Mouse (Mus musculus): ENCODE results near the gene Mreg. TPM values are rescaled to one million over a fixed set of nuclear protein-coding genes. Genes with fewer than 3 reads are reported as not detected.
"Not testable (repeated sequence)": the region's sequence is repeated elsewhere in the genome, so short reads cannot be mapped to it uniquely, and the experiment has no call there.

The Mreg gene
- total RNA-seq, 1 experiment from 2014 or later = not detected

DNA sequence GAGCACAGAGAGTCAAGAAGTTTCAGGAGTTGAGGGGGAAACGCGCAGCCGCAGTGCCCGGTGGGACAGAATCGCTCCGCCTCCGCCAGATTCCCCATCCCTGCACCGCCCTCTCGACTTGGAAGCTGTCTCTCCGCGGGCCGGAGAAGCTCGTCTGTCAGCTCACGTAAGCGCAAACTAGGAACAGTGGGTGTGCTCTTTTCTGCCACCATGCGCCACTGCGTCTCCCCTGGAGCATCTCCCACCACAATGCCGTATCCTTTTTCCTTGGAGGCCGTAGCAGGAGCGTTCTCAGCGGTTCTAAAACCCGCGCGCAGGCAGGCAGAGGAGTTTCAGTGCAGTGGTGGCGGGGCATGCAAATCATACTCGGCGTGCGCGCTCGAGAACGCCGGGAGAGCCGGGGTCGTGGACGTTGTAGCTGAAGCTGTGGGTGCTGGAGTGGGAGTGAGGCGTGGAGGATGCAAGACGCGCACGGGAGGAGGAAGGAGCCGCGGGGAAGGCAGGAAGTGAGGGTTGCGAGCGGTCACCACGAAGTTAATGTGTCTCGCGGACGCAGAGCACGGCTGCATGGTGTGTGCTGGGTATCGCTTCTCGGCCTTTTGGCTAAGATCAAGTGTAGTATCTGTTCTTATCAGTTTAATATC lies 24.4 kb upstream of the Mreg start:
- peak; percentile 91 to 95 for ATAC-seq (replicated peaks in 1 of 2; ENCODE audit: insufficient read depth in 1 of 2, low FRiP score in 2 of 2, low TSS enrichment in 1 of 2, low read depth in 1 of 2, poor library complexity in 2 of 2, severe bottlenecking in 2 of 2)

DNA sequence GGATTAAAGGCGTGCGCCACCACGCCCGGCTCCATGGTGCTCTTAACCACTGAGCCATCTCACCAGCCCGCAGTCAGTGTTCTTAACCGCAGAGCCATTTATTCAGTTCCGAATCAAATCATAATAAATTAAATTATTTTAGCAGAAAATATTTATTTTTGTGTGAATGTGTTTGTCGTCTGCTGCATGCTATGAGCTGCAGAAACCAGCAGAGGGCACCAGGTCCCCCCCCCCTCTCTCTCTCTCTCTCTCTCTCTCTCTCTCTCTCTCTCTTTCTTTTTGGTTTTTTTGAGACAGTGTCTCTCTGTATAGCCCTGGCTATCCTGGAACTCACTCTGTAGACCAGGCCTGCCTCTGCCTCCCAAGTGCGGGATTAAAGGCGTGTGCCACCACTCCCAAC lies 20.5 kb upstream of the Mreg start:
- not testable (repeated sequence) for ATAC-seq (replicated peaks in 1 of 2; ENCODE audit: insufficient read depth in 1 of 2, low FRiP score in 2 of 2, low TSS enrichment in 1 of 2, low read depth in 1 of 2, poor library complexity in 2 of 2, severe bottlenecking in 2 of 2)

DNA sequence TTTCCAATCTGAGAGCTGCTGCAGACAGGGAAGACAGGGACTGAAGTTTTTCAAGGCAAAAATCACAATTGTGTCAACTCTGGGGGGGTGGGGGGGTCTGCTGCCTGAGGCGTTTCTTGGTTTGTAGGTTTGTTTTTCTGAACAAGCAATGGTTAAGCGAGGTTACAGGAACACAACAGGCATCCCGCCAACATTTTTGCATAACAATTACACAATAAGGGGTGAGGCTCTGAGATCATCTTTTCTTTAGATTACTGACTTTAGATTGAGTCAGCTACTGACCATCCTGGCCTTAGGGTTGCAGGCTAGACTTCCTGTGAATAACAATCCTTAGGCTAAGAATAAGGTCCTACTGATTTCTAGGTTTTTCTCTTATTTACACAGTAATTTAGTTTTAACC lies 16.9 kb upstream of the Mreg start:
- no peak for ATAC-seq (replicated peaks in 1 of 2; ENCODE audit: insufficient read depth in 1 of 2, low FRiP score in 2 of 2, low TSS enrichment in 1 of 2, low read depth in 1 of 2, poor library complexity in 2 of 2, severe bottlenecking in 2 of 2)

DNA sequence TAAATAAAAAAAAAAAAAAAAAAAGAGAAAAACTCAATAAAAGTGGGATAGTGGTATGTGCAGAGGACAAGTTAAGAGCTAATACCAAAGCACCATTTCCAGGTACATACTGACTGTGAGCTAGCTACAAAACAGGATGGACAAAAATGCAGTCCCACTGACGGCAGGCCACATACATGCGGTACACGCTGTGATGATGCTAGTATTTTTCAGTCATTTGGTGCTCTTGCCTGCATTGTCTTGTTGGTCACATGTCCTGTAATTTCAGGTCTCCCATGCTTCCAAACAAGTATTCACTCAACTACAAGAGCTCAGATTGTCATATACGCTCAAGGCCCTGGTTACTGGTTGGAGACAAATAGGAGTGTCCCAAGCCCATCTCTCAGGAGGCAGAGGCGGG lies 15.4 kb upstream of the Mreg start:
- ATAC-seq (replicated peaks in 1 of 2; ENCODE audit: insufficient read depth in 1 of 2, low FRiP score in 2 of 2, low TSS enrichment in 1 of 2, low read depth in 1 of 2, poor library complexity in 2 of 2, severe bottlenecking in 2 of 2) = no peak

DNA sequence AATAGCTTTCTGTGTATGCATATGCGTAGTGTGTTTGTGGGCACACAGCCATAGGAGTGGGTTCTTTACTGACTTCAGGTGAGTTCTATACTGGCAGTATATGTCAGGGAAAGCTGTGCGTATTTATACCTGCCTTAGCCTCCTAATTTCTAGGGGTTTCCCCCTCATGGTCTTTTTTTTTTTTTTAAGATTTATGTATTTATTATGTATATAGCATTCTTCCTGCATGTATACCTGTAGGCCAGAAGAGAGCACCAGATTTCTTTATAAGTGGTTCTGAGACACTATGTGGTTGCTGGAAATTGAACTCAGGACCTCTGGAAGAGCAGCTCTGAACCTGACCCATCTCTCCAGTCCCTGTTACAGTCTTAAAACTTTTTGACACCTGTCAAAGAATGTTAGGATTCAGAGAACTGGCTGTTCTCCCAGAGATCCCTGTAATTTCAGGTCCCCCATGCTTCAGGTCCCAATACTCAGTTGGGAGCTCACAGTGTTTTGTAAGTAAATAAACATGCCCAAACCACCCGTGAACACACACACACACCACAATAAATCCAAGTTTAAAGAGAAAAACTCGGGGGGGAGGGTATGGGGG lies 14.9 kb upstream of the Mreg start:
- ATAC-seq (replicated peaks in 1 of 2; ENCODE audit: insufficient read depth in 1 of 2, low FRiP score in 2 of 2, low TSS enrichment in 1 of 2, low read depth in 1 of 2, poor library complexity in 2 of 2, severe bottlenecking in 2 of 2) = no peak

DNA sequence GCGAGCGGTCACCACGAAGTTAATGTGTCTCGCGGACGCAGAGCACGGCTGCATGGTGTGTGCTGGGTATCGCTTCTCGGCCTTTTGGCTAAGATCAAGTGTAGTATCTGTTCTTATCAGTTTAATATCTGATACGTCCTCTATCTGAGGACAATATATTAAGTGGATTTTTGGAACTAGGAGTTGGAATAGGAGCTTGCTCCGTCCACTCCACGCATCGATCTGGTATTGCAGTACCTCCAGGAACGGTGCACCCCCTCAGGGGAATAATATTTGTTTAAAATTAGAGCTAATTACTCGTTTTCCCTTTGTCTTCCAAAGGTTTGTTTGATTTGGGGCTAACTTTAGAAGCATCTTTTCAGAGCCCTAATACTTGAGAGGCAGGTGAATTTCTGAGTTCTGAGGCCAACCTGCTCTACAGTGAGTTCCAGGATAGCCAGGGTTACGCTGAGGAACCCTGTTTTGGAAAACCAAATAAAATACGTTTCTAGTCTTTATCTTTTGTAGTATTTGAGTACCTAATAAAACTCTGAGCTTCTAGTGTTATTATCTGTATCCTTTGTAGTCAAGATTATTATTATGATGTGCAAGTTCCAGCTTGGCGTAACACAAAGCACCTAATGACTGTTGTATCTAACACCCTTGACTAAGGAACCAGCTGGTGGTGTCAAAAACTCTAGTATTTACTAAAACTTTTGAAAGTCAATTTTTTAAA lies 14.2 kb upstream of the Mreg start:
- peak; percentile 47 to 52; a peak in 3 of 4 replicates for ATAC-seq (replicated peaks in 1 of 2; ENCODE audit: insufficient read depth in 1 of 2, low FRiP score in 2 of 2, low TSS enrichment in 1 of 2, low read depth in 1 of 2, poor library complexity in 2 of 2, severe bottlenecking in 2 of 2)

DNA sequence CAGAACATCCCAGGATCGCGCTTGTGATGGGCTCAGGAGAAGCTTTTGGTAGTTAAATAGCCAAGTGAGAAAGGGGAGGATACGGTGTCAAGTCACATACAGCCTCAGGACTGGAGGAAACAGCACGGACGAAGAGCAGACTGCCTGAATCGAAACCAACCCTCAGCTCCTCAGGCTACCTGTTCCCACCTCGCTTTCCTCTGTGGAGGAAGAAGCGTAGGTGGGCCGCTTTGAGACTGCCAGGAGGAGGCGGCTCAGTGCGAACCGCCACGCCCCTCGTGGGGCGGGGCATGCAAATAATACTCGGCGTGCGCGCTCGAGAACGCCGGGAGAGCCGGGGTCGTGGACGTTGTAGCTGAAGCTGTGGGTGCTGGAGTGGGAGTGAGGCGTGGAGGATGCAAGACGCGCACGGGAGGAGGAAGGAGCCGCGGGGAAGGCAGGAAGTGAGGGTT lies 13.6 kb upstream of the Mreg start:
- ATAC-seq (replicated peaks in 1 of 2; ENCODE audit: insufficient read depth in 1 of 2, low FRiP score in 2 of 2, low TSS enrichment in 1 of 2, low read depth in 1 of 2, poor library complexity in 2 of 2, severe bottlenecking in 2 of 2) = peak; percentile 88 to 90

DNA sequence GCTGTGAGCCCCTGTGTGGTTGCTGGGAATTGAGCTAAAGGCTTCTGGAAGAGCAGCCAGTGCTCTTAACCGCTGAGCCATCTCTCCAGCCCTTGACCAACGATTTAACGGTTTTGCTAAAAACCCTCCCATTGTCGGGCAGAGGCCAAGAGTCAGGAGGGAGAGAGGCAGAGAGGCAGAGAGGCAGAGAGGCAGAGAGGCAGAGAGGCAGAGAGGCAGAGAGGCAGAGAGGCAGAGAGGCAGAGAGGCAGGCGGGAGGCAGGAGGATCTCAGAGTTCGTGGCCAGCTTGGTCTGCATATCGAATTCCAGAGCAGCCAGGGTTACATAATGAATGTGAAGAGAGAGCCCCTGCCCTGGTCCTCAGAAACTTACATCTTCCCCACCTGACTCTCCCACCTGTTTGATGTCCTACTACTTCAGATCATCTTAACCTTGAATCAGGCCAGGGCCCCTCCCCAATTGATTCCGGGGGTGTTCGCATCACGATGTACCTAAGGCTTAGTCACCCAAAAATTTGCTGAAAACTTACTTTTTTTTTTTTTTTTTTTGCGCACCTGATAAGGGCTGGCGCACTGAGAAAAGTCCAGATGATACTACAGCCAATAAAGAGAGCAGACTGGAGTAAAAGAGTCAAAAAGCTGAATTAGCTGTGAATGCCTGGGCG lies 13.1 kb upstream of the Mreg start:
- no peak for ATAC-seq (replicated peaks in 1 of 2; ENCODE audit: insufficient read depth in 1 of 2, low FRiP score in 2 of 2, low TSS enrichment in 1 of 2, low read depth in 1 of 2, poor library complexity in 2 of 2, severe bottlenecking in 2 of 2)

DNA sequence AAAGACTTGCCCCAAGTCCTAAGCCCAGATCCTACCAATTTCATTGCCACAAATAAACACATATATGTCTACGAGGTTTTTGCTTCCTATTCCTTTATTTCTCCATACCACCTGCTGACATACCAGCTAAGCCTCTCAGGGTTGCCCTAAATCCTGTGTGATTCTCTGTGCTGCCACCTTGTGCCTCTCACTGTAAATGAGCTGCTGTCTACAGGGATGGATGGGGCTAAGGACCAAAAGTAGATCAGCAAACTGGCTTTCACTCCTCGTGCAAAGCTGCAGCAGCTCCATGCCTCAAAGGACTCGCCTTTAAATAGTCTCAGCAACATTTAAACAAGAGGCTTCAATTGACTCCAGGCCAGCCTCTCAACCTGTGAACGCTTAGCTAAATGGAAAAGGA lies 7.9 kb upstream of the Mreg start:
- peak; percentile 67 to 79 for ATAC-seq (replicated peaks in 1 of 2; ENCODE audit: insufficient read depth in 1 of 2, low FRiP score in 2 of 2, low TSS enrichment in 1 of 2, low read depth in 1 of 2, poor library complexity in 2 of 2, severe bottlenecking in 2 of 2)

DNA sequence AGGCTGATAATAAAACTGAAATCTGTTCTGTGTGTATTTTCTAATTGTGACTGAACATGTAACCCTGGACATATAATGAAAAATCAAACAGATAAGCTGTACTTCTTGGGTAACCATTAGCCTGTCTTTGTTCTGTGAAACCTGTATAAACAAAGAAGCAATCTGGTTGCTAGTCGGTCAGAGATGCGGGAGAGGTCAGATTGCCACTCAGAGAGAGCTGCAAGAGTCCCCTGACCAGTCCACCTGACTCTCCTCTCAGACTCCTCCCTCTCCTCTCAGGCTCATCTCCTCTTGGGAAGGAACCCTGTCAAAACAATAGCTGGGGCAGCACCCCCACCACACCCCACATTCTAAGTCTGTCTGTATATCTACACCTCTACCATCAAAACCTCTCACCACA lies 7.0 kb upstream of the Mreg start:
- no peak for ATAC-seq (replicated peaks in 1 of 2; ENCODE audit: insufficient read depth in 1 of 2, low FRiP score in 2 of 2, low TSS enrichment in 1 of 2, low read depth in 1 of 2, poor library complexity in 2 of 2, severe bottlenecking in 2 of 2)

DNA sequence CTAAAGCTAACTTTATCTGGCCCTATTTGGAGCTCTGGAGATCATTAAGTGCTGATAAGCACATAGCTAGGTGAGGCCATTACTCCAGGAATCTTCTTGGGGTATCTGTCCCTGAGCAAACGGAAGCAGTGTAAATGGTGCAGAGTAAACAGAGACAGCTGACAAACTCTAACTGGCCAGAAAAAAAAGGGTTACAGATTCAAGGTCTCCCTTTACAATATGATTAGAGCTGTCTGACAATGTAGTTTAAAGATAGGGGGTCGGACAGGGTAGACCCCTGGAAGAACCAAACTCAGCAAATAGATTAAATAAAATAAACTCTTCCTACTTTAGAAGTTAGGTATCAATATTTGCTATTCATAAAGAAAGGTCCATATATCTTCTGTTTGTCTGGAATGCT lies 6.5 kb upstream of the Mreg start:
- ATAC-seq (replicated peaks in 1 of 2; ENCODE audit: insufficient read depth in 1 of 2, low FRiP score in 2 of 2, low TSS enrichment in 1 of 2, low read depth in 1 of 2, poor library complexity in 2 of 2, severe bottlenecking in 2 of 2) = no peak

DNA sequence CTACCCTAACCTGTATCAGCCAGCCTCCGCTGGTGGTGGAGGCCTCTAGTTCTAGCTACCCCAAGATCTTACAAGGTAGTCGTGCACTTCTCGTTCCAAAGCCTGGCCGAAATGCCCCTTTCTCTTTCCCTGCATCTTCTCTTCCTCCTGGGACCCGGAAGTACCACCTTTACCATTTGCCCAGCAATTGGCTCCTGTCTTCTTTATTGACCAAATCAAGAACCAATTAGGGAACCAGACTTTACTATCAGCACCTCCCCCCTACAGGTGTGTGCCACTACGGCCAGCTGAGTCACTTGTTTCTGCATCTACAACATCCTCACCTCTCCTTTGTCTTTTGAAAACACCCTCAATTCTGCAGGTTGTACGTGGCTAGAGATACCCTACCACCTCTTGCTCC lies 4.7 kb upstream of the Mreg start:
- no peak for ATAC-seq (replicated peaks in 1 of 2; ENCODE audit: insufficient read depth in 1 of 2, low FRiP score in 2 of 2, low TSS enrichment in 1 of 2, low read depth in 1 of 2, poor library complexity in 2 of 2, severe bottlenecking in 2 of 2)

DNA sequence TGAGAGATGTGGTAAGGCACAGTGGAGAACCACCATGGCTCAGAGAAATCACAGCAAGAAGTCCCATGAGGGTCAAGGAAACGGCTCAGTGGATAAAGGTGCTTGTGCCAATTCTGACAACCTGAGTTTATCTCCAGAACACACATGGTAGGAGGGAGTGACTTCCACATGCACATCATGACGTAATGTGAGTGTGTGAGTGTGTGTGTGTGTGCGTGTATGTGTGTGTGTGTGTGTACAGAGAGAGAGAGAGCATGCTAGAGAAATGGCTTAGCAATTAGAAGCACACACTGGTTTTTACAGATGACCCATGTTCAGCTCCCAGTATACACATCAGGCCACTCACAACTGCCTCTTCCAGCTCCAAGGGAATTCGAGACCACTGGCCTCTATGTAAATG lies 3.1 kb upstream of the Mreg start:
- ATAC-seq (replicated peaks in 1 of 2; ENCODE audit: insufficient read depth in 1 of 2, low FRiP score in 2 of 2, low TSS enrichment in 1 of 2, low read depth in 1 of 2, poor library complexity in 2 of 2, severe bottlenecking in 2 of 2) = no peak

DNA sequence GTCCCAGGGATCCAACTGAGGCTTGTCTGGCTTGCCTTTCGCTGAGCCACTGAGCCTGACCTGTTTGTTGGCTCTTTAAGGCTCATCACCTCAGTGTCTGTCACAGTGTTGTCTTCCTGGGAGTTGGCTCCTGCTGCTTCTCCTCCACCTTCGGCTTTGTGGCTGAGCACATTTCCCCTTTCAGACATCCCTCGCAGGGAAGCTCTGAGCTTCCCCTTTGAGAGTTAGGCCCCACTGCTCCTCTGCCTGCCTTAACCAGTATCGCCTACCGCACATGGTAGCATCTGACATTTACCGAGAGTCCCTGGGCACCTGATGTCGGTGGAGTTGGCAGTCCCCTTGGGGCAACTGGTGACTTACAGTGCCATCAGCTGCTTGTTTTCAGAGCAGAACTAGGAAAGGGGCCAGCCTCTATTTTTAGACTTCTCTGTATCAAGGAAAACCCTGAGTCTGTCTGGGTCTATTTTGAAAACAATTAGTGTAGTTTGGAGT lies 2.4 kb upstream of the Mreg start:
- ATAC-seq (replicated peaks in 1 of 2; ENCODE audit: insufficient read depth in 1 of 2, low FRiP score in 2 of 2, low TSS enrichment in 1 of 2, low read depth in 1 of 2, poor library complexity in 2 of 2, severe bottlenecking in 2 of 2) = peak; percentile 80 to 82

DNA sequence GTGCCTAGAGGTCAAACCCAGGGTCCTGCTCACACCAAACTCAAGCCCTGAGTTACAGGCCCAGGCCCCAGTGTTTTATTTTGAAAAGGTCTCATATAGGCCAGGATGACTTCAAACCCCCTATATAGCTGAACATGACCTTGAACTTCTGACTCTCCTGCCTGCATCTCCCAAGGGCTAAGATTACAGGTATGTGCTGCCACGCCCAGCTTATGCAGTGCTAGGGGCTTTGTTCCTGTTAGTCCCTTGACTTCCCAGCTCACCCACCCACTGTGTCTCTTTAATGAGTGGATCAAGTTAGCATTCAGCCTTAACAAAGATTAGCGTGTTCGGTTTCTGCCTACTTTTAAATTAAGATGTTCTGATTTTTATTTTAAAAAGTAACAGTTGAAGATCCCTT lies 1.8 kb upstream of the Mreg start:
- no peak for ATAC-seq (replicated peaks in 1 of 2; ENCODE audit: insufficient read depth in 1 of 2, low FRiP score in 2 of 2, low TSS enrichment in 1 of 2, low read depth in 1 of 2, poor library complexity in 2 of 2, severe bottlenecking in 2 of 2)

DNA sequence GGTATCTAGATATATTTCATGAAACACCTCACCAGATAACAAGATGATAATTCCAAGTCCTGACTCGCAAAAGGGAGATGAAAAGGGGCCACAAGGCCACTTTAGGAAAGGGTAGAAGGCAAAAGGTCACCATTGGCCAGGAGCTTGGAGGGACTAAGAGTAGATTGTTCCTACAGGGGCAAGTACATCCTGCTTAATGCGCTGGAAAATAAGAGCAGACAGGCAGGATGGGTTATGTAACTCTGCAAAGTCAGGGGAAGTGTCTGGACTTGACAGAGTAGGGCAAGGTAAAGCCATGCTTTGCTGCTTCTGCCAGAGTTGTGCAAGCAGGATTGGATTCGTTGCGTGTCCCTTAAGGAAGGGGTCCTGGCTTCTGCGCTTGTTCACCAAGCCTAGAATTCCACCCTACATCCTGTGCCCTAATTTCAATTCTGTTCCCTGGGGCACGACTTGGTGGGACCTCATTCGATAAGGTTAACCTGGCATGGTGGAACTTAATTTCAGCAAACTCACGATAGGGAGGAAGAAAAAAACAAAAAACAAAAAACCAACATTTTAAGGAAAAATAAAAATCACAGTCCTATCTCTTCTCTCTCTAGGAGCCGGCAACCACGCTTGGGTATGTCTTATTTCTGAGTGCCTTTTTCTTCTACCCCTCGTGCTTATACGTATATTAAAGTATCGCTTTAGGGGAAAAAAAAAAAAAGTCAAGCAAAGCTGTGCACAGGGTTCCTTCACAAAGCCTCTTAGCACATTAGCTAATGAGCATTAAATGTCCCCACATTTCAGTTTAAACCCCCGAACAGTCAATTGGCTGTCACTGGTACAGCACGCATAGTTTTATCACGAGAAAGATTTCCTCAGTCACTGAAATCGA lies 1.1 kb downstream of the Mreg start:
- ATAC-seq (replicated peaks in 1 of 2; ENCODE audit: insufficient read depth in 1 of 2, low FRiP score in 2 of 2, low TSS enrichment in 1 of 2, low read depth in 1 of 2, poor library complexity in 2 of 2, severe bottlenecking in 2 of 2) = no peak

DNA sequence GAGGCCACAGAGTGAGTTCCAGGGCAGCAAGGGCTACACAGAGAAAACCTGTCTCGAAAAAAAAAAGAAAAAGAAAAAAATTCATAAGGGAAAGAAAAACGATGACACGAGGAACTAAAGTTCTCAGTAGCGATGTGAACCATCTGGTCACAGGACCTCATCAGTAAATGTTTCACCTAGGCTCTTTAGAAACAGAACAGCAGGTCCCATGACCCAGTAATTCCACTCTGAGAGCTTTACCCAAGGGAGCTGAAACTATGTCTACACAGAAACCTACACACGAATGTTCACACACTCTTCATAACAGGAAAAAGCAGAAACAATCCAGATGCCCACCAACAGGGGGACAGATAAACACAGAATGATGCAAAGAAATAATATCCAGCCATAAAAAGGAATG lies 4.0 kb downstream of the Mreg start:
- no peak for ATAC-seq (replicated peaks in 1 of 2; ENCODE audit: insufficient read depth in 1 of 2, low FRiP score in 2 of 2, low TSS enrichment in 1 of 2, low read depth in 1 of 2, poor library complexity in 2 of 2, severe bottlenecking in 2 of 2)
